Mouse (Mus musculus) spleen, adult 10 weeks (tissue): ENCODE measurements around the gene Tnni3. TPM values are rescaled to one million over a fixed set of nuclear protein-coding genes. Genes with fewer than 3 reads are reported as not detected.

Source experiments
- polyA plus RNA-seq: library from polyadenylated mRNA; stranded (reverse); fragments of 350-450 nt; fragmentation: Illumina TruSeq; extraction: RNeasy Lipid Tissue Mini Kit (QIAGEN cat#74804); gene quantifications from one replicate; pipeline ENCODE4 v1.2.3, GENCODE M21; 2015; ENCODE audit warnings: low replicate concordance; ENCODE audit not compliant: insufficient read depth

Tnni3 gene
- 7.0 TPM for polyA plus RNA-seq

DNA sequence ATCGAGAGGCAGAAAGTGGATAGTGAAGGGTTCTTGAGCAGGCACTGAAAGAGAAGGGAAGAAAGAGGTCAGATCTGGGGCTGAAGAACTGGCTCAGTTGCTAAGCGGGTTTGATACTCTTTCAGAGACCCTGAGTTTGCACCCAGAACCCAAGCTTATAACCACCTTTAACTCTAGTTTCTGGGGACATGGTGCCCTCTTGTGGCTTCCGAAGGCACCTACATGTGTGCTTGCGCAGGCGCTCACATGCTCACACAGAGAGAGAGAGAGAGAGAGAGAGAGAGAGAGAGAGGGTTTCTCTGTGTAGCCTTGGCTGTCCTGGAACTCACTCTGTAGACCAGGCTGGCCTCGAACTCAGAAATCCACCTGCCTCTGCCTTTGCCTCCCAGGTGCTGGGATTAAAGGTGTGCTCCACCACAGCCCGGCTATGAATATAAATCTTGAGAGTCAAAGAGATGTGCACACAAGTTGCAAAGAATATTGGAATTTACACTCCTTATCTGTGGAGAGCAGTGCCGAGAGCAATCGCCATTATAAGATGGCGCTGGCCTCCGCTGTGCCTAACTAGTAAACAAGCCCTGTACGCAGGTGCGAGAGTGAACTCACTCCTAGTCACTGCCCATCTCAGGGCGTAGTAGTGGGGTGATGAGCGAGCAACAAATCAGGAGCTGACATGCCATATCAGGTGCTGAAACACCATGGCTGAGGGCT lies at the start of gene Tnni3:
Tnni3 (minus strand) TSS at position 18 of the 711 bp plus-strand sequence.

DNA sequence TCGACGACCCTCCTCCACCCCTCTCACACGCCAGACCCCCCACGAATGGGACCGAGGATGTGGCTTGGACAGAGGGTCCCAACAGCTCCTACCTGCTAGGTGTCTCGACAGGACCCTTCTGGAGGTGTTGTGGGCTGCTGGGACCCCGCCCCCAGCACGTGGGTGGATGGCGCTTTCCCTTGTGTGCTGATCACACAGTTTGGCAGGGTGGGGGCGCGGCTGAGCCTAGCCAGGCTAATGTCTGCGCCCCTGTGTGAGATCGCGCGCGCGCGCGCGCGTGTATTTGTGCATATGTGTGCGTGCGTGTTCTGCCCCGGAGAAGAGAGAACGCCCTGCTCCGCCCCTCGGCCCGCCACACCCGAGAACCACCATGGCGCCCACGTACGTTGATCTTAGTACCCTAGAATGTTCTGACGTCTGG lies 23.2 kb upstream of the Tnni3 start, which contains the start of gene Syt5:
Syt5 (minus strand) TSS at position 321 of the 421 bp plus-strand sequence.

DNA sequence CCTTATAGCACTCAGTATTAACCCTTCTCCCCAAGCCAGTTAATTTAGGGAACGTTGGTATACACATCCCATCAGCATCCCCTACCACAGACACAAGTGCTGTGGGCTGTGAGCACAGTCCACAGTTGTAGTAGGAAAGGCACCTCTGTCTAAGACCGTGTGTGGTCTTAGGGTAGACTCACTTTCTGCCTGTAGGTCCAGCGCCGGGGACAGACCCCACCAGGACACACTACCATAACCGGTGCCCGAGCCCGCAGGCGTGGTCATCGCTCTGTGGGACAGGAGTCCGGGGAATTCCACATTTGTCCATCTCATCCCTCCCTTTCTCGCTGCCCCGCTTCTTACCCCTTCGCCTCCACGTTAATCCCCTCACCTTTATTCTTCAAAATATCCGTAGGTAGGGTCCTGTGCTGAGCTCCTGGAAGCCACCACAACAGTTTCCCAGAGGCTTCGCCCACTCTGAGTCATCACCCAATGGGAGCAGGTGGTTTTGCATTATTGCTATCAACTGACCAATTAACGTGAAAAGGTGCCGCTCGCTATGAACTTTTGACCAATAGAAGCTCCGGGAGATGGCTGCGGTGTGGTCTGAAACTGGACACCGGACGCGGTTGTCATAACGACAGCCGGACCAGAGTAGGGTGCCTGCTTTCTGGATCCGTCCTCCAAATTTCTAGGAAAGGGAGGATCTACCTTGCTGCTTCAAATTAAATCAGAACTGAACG lies 8.1 kb upstream of the Tnni3 start, which contains the start of gene Dnaaf3:
Dnaaf3 (minus strand) TSS at position 449 of the 725 bp plus-strand sequence.

DNA sequence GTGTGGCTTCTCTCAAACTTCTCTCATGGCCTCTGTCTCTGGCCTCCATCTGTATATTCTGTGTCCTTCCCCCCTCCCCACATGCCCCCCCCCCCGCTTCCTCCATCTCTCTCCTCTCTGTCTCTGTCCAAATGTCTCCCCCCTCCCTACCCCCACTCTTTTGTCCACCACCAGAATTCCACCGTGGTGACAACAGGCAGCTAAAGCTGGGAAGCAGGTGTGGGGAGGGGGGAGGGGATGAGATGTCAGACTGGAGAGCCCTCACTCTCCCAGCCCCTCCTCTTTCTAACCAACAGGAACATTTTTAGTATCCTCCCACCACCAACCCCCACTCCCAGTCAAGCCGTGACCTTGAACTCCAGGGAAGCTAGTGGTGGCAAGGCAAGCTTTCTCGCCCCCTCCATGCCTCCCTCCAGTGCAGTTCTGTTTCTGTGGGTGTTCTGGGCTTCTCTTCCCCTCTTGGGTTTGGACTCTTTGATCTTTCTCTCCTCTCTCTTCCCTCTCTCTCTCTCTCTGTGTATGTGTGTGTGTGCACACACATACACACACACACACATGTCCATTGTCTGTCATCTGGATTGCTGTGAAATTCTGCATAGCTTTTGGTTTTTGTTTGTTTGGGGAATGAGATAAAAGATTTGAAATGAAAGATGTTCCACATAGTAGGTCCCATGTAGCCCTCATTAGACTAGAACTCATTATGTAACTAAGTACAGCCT lies 7.5 kb downstream of the Tnni3 start, which contains the start of gene Tnnt1:
Tnnt1 (minus strand) TSS at position 51 of the 719 bp plus-strand sequence.

DNA sequence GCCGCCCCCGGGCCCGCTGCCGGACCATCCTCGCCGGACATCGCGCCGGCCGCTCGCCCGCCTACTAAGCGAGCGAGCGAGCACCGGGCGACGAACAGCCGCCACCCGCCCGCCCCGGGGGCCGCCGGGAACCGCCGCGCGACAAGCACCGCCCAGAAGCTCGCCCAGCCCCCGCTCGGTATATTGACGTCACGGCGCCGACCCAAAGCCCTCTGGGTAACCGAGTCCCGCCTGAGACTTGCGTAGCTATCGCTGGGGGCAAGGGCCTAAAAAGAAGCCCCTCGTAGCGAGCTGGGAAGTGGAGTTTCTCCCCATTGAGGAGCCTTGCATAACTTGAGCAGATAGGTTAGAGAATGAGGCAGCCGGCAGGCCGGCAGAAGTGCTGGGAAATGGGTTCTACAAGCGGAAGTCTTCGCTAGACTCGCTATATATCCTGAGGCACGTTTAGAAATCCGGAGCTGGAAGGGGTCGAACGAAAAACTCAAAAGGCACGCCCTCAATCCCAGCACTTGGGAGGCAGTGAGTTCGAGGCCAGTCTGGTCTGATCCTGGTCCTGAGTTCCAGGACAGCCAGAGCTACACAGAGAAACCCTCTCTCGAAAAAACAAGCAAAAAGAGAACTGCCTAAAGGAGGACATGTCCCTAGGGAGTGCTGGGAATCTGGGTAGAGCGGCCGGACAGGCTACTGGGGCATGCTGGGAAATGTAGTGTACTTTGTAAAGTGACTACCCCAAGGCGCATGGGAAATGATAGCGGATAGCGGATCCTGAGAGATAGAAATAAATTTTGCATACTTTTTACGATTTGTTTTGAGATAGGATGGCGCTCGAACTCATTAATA lies 22.3 kb downstream of the Tnni3 start, which contains the start of gene Ppp1r12c:
Ppp1r12c (minus strand) TSS at position 123 of the 840 bp plus-strand sequence.

Other genes starting within 250 kb of the Tnni3 start
- gene Ncr1, start 186.5 kb downstream of the Tnni3 start, polyA plus RNA-seq, result 29.3 TPM
- gene Gp6, start 126.5 kb downstream of the Tnni3 start, polyA plus RNA-seq, result 2.9 TPM
- 8.5 TPM for gene Rdh13, start 78.6 kb downstream of the Tnni3 start, polyA plus RNA-seq
- gene Eps8l1, start 63.6 kb downstream of the Tnni3 start, polyA plus RNA-seq, result 35.4 TPM
- 152 TPM for gene Ppp1r12c, start 22.5 kb downstream of the Tnni3 start, polyA plus RNA-seq
- 4.6 TPM for gene Tnnt1, start 7.8 kb downstream of the Tnni3 start, polyA plus RNA-seq
- gene Dnaaf3, start 8.2 kb upstream of the Tnni3 start, polyA plus RNA-seq, result 2.6 TPM
- gene Syt5, start 23.3 kb upstream of the Tnni3 start, polyA plus RNA-seq, result 0.18 TPM
- gene Ptprh, start 79.8 kb upstream of the Tnni3 start, polyA plus RNA-seq, result 0.14 TPM
- 12.5 TPM for gene Tmem86b, start 107.2 kb upstream of the Tnni3 start, polyA plus RNA-seq
- gene Ppp6r1, start 134.8 kb upstream of the Tnni3 start, polyA plus RNA-seq, result 69.8 TPM
- gene Hspbp1, start 160.8 kb upstream of the Tnni3 start, polyA plus RNA-seq, result 4.8 TPM
- gene Brsk1, start 166.4 kb upstream of the Tnni3 start, polyA plus RNA-seq, result 0.57 TPM
- gene Tmem150b, start 201.0 kb upstream of the Tnni3 start, polyA plus RNA-seq, result 8.1 TPM
- 30.4 TPM for gene Kmt5c, start 215.9 kb upstream of the Tnni3 start, polyA plus RNA-seq
- 5.1 TPM for gene Cox6b2, start 228.9 kb upstream of the Tnni3 start, polyA plus RNA-seq
- not detected for gene Fam71e2, start 247.1 kb upstream of the Tnni3 start, polyA plus RNA-seq